Mouse (Mus musculus): ENCODE measurements around the gene Wdr64.

DNA sequence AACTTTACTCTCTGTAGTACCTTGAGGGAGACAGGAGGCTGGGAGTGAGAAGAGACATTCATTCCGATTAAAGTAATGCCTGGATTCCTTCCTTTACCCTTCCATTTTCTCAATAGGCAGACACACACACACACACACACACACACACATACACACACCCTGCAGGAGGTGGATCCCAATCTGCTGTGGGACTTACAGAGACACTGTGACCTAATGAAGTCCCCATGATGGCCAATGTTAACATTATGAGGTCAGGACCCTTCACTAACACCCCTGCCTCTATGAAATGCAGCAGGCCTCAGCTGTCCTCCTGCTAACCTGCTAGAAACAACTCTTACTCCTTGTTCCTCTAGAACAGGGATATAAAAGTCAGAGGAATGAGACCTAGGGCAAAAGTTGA lies at the start of gene Wdr64:
- TF ChIP-seq CTCF (IDR thresholded peaks at IDR 0.05; ENCODE audit: control insufficient read depth, insufficient read depth, low read length) (no peak), POLR2A (IDR thresholded peaks at IDR 0.05; ENCODE audit: borderline replicate concordance, control insufficient read depth, low read depth, low read length) (no peak)

Measured in bone marrow, adult 2 months (tissue).